Mouse (Mus musculus) heart, embryonic 11.5 days (tissue): Measurements from ENCODE around the gene Erv3. TPM values are rescaled to one million over a fixed set of nuclear protein-coding genes. Genes with fewer than 3 reads are reported as not detected.

Experiments
- ATAC-seq: fragments of 200-750 bp; cut with Nextera tagmentation; replicated peaks from 2 replicates; pipeline ENCODE4 v1.8.0; 2017; ENCODE audit warnings: moderate library complexity; ENCODE audit not compliant: insufficient number of reproducible peaks, low FRiP score, low TSS enrichment
- H3K27ac ChIP-seq: fragments of 300-500 bp; sonication (generic); 2 replicates; pipeline ENCODE4 v1.5.1; 2014; ENCODE audit warnings: mild to moderate bottlenecking, low read depth, low read length
- H3K27me3 ChIP-seq: fragments of 300-500 bp; sonication (generic); 2 replicates; pipeline ENCODE4 v1.6.1; 2014; ENCODE audit warnings: mild to moderate bottlenecking, low read length, mixed read lengths; ENCODE audit not compliant: control insufficient read depth, insufficient read depth
- H3K36me3 ChIP-seq: fragments of 300-500 bp; sonication (generic); 2 replicates; pipeline ENCODE4 v1.6.1; 2014; ENCODE audit warnings: mild to moderate bottlenecking, low read length, moderate library complexity, mixed read lengths; ENCODE audit not compliant: control insufficient read depth, insufficient read depth
- H3K4me1 ChIP-seq: fragments of 300-500 bp; sonication (generic); 2 replicates; pipeline ENCODE4 v1.6.1; 2014; ENCODE audit warnings: low read length; ENCODE audit not compliant: control insufficient read depth, insufficient read depth
- H3K4me2 ChIP-seq: fragments of 300-500 bp; sonication (generic); 2 replicates; pipeline ENCODE4 v1.6.1; 2014; ENCODE audit warnings: mild to moderate bottlenecking, moderate library complexity
- H3K4me3 ChIP-seq: fragments of 300-500 bp; sonication (generic); 2 replicates; pipeline ENCODE4 v1.5.1; 2014; ENCODE audit warnings: low read depth, low read length
- H3K9ac ChIP-seq: fragments of 300-500 bp; sonication (generic); 2 replicates; pipeline ENCODE4 v1.6.1; 2014; ENCODE audit warnings: mild to moderate bottlenecking, low read depth, low read length, moderate library complexity
- H3K9me3 ChIP-seq: fragments of 300-500 bp; sonication (generic); replicated peaks from 2 replicates; pipeline ENCODE4 v1.6.1; 2016; ENCODE audit warnings: low read length; ENCODE audit not compliant: control insufficient read depth
- WGBS: fragments of 180-500 bp; shearing (Covaris S2); extraction: QIAGEN DNeasy Blood & Tissue Kit; methylation state at CpG from one replicate; pipeline ENCODE4 v1.1.7; 2014; ENCODE audit not compliant: insufficient replicate concordance; 5-methylcytosine and 5-hydroxymethylcytosine counted together
- polyA plus RNA-seq: library from polyadenylated mRNA; unstranded; fragments of >200 nt; fragmentation: Nextera tagmentation; extraction: Ambion mirVana; gene quantifications from 2 replicates; pipeline ENCODE4 v1.2.1, GENCODE M21; 2014

The Erv3 gene
- polyA plus RNA-seq, 1 experiment from 2014 or later = not detected

GRCm38 (mm10) chr2:131902423-131902822, 42.9 kb upstream of the Erv3 start:
- ATAC-seq = no peak
- no peak overlapping the region for H3K9ac ChIP-seq
- H3K27ac ChIP-seq = peak overlapping the region; percentile 78
- H3K4me1 ChIP-seq = peaks cover 18% of the 10 kb centered on the region
- H3K36me3 ChIP-seq = no peaks in the 10 kb centered on the region
- H3K4me2 ChIP-seq = no peak overlapping the region
- no peaks in the 10 kb centered on the region for H3K9me3 ChIP-seq
- no peaks in the 10 kb centered on the region for H3K27me3 ChIP-seq
- WGBS = 12% methylated on average over 2 of the region's 3 CpGs
- no peak overlapping the region for H3K4me3 ChIP-seq

GRCm38 (mm10) chr2:131897336-131898109, 38.0 kb upstream of the Erv3 start:
- no peak overlapping the region for H3K4me3 ChIP-seq
- 89% methylated on average over 12 of the region's 12 CpGs for WGBS
- H3K27ac ChIP-seq = no peak overlapping the region
- no peak overlapping the region for H3K4me2 ChIP-seq
- ATAC-seq = no peak
- no peak overlapping the region for H3K9ac ChIP-seq
- peaks cover 3% of the 10 kb centered on the region; the same call in 1 of the 2 replicates for H3K4me1 ChIP-seq
- no peaks in the 10 kb centered on the region for H3K36me3 ChIP-seq
- no peaks in the 10 kb centered on the region for H3K9me3 ChIP-seq
- H3K27me3 ChIP-seq = no peaks in the 10 kb centered on the region

- WGBS = 88% methylated on average over 4 of the region's 4 CpGs
These were observed 36.5 kb upstream of the Erv3 start for GRCm38 (mm10) chr2:131896011-131896410.

GRCm38 (mm10) chr2:131895106-131895505, 35.6 kb upstream of the Erv3 start:
- H3K4me1 ChIP-seq = peaks cover 11% of the 10 kb centered on the region
- no peaks in the 10 kb centered on the region for H3K27me3 ChIP-seq
- no peak for ATAC-seq
- WGBS = 42% methylated on average over 2 of the region's 2 CpGs
- H3K9ac ChIP-seq = no peak overlapping the region
- no peak overlapping the region for H3K4me3 ChIP-seq
- H3K9me3 ChIP-seq = no peaks in the 10 kb centered on the region
- no peak overlapping the region for H3K4me2 ChIP-seq
- H3K27ac ChIP-seq = no peak overlapping the region
- H3K36me3 ChIP-seq = no peaks in the 10 kb centered on the region

More at GRCm38 (mm10) chr2:131896011-131896410, 36.5 kb upstream of the Erv3 start:
- H3K27ac ChIP-seq = no peak overlapping the region
- H3K4me1 ChIP-seq = peaks cover 9% of the 10 kb centered on the region
- no peak for ATAC-seq
- no peaks in the 10 kb centered on the region for H3K27me3 ChIP-seq
- H3K4me2 ChIP-seq = no peak overlapping the region
- H3K9me3 ChIP-seq = no peaks in the 10 kb centered on the region
- no peak overlapping the region for H3K4me3 ChIP-seq
- H3K36me3 ChIP-seq = no peaks in the 10 kb centered on the region
- H3K9ac ChIP-seq = no peak overlapping the region

GRCm38 (mm10) chr2:131892534-131892933, 33.0 kb upstream of the Erv3 start:
- H3K9me3 ChIP-seq = no peaks in the 10 kb centered on the region
- ATAC-seq = no peak
- H3K4me3 ChIP-seq = no peak overlapping the region
- H3K4me2 ChIP-seq = no peak overlapping the region
- H3K9ac ChIP-seq = no peak overlapping the region
- WGBS = 58% methylated on average over 5 of the region's 5 CpGs
- no peaks in the 10 kb centered on the region for H3K27me3 ChIP-seq
- H3K36me3 ChIP-seq = no peaks in the 10 kb centered on the region
- H3K27ac ChIP-seq = no peak overlapping the region
- peaks cover 15% of the 10 kb centered on the region for H3K4me1 ChIP-seq

- no peaks in the 10 kb centered on the region for H3K9me3 ChIP-seq
- no peaks in the 10 kb centered on the region for H3K36me3 ChIP-seq
- H3K27ac ChIP-seq = no peak overlapping the region
- peaks cover 18% of the 10 kb centered on the region for H3K4me1 ChIP-seq
- WGBS = 70% methylated on average over 7 of the region's 7 CpGs
- no peak overlapping the region for H3K4me2 ChIP-seq
- ATAC-seq = no peak
- no peaks in the 10 kb centered on the region for H3K27me3 ChIP-seq
- H3K9ac ChIP-seq = no peak overlapping the region
- no peak overlapping the region for H3K4me3 ChIP-seq
These were observed 28.7 kb upstream of the Erv3 start for GRCm38 (mm10) chr2:131888233-131888632.

- H3K4me1 ChIP-seq = peaks cover 11% of the 10 kb centered on the region
- no peak overlapping the region for H3K27ac ChIP-seq
- WGBS = 83% methylated on average over 6 of the region's 6 CpGs
- H3K9me3 ChIP-seq = no peaks in the 10 kb centered on the region
- H3K36me3 ChIP-seq = no peaks in the 10 kb centered on the region
- no peak for ATAC-seq
- no peaks in the 10 kb centered on the region for H3K27me3 ChIP-seq
- H3K4me2 ChIP-seq = no peak overlapping the region
- H3K9ac ChIP-seq = no peak overlapping the region
- no peak overlapping the region for H3K4me3 ChIP-seq
These were observed 27.1 kb upstream of the Erv3 start for GRCm38 (mm10) chr2:131886503-131887160.

- Histone ChIP-seq H3K9ac (no peak overlapping the region), H3K4me3 (no peak overlapping the region), H3K27ac (no peak overlapping the region), H3K9me3 (no peaks in the 10 kb centered on the region), H3K27me3 (no peaks in the 10 kb centered on the region), H3K36me3 (no peaks in the 10 kb centered on the region), H3K4me1 (peaks cover 4% of the 10 kb centered on the region; the same call in 1 of the 2 replicates), H3K4me2 (no peak overlapping the region)
- 42% methylated on average over 2 of the region's 2 CpGs for WGBS
- no peak for ATAC-seq
These were observed 23.6 kb upstream of the Erv3 start for GRCm38 (mm10) chr2:131883136-131883535.
